Mouse (Mus musculus) erythroblast, embryonic 14.5 days (primary cell): ENCODE data around the gene Slc44a5. TPM values are rescaled to one million over a fixed set of nuclear protein-coding genes. Genes with fewer than 3 reads are reported as not detected.

Experiments used
- H3K27me3 ChIP-seq: 2 replicates; pipeline ENCODE4 v1.6.1; 2012; ENCODE audit warnings: inconsistent platforms; ENCODE audit not compliant: control insufficient read depth
- H3K36me3 ChIP-seq: 2 replicates; pipeline ENCODE4 v1.6.1; 2012; ENCODE audit warnings: mild to moderate bottlenecking, inconsistent platforms; ENCODE audit not compliant: control insufficient read depth
- H3K4me1 ChIP-seq: 2 replicates; pipeline ENCODE4 v1.6.1; 2012; ENCODE audit warnings: inconsistent platforms; ENCODE audit not compliant: control insufficient read depth
- H3K4me3 ChIP-seq: replicated peaks from 2 replicates; pipeline ENCODE3; 2012; ENCODE audit warnings: moderate library complexity, mild to moderate bottlenecking, inconsistent platforms
- H3K9me3 ChIP-seq: 2 replicates; pipeline ENCODE4 v1.6.1; 2012; ENCODE audit warnings: low read length, inconsistent platforms, mixed read lengths; ENCODE audit not compliant: control insufficient read depth
- GATA1 ChIP-seq: IDR thresholded peaks from 2 replicates; pipeline ENCODE4 v1.6.1; 2012; ENCODE audit warnings: low read length, inconsistent platforms, mixed read lengths
- TAL1 ChIP-seq: IDR thresholded peaks from 3 replicates; pipeline ENCODE4 v1.6.1; 2012; ENCODE audit warnings: low read length, inconsistent platforms, mixed read lengths
- polyA plus RNA-seq: library from polyadenylated mRNA; stranded (reverse); fragments of >175 nt; gene quantifications from 2 replicates; pipeline ENCODE4 v1.2.3, GENCODE M21; 2012

Gene Slc44a5
- polyA plus RNA-seq, 1 experiment: not detected

DNA sequence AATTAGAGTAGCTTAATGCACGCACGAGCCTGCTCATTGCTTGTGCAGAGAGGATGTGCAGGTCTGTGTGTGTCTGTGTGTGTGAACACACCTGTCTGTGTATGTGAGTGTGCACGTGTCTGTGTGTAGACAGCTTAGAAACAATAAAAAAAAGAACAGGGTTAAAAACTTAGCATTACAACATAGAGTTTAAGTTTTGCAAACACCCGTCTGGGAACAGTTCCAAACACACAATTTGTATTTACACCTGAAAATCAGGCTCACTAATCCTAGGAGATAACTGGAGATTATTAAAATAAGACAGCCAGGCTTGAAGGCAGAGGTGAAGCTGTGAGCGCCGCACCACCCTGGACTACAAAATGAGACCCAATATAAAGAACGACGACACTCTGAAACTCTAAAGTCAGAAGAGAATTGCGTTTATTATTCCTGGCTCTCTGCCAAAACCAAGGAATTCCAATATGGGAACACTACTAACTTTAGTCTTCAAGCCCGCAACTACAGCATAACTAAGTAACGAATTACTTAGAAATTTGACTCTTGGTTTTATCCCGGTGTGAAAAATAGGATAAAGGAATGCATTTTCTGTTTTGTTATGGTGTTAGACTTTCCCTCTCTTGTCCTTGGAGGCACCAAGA is 30.1 kb upstream of the Slc44a5 start:
- H3K27me3 ChIP-seq: no peaks in the 10 kb centered on the region
- no peaks in the 10 kb centered on the region for H3K9me3 ChIP-seq
- peak overlapping the region; percentile 86 for H3K4me3 ChIP-seq
- peaks cover 49% of the 10 kb centered on the region for H3K4me1 ChIP-seq
- H3K36me3 ChIP-seq: peaks cover 13% of the 10 kb centered on the region
- TF ChIP-seq GATA1 (no peak), TAL1 (no peak)

- Histone ChIP-seq H3K4me1 (peaks cover 49% of the 10 kb centered on the region), H3K27me3 (no peaks in the 10 kb centered on the region), H3K9me3 (no peaks in the 10 kb centered on the region), H3K36me3 (peaks cover 5% of the 10 kb centered on the region), H3K4me3 (peak overlapping the region; percentile 86)
- TF ChIP-seq TAL1: no peak
- TF ChIP-seq GATA1: no peak
Observed at GRCm38 (mm10) chr3:153943901-153944334, 29.3 kb upstream of the Slc44a5 start.

- H3K4me1 ChIP-seq: peaks cover 49% of the 10 kb centered on the region
- TF ChIP-seq GATA1 (no peak), TAL1 (no peak)
- H3K27me3 ChIP-seq: no peaks in the 10 kb centered on the region
- no peaks in the 10 kb centered on the region for H3K9me3 ChIP-seq
- peaks cover 4% of the 10 kb centered on the region for H3K36me3 ChIP-seq
- H3K4me3 ChIP-seq: peak within 1 kb of the TSS; percentile 86
Observed at GRCm38 (mm10) chr3:153944335-153944990, 28.8 kb upstream of the Slc44a5 start, which contains the start of gene Acadm. Acadm (minus strand) TSS chr3:153944632.

- TF ChIP-seq GATA1: no peak
- TF ChIP-seq TAL1: no peak
- Histone ChIP-seq H3K36me3 (no peaks in the 10 kb centered on the region), H3K9me3 (no peaks in the 10 kb centered on the region), H3K4me3 (no peak overlapping the region), H3K27me3 (no peaks in the 10 kb centered on the region), H3K4me1 (peaks cover 35% of the 10 kb centered on the region)
Observed at GRCm38 (mm10) chr3:153947271-153947670, 26.0 kb upstream of the Slc44a5 start.

DNA sequence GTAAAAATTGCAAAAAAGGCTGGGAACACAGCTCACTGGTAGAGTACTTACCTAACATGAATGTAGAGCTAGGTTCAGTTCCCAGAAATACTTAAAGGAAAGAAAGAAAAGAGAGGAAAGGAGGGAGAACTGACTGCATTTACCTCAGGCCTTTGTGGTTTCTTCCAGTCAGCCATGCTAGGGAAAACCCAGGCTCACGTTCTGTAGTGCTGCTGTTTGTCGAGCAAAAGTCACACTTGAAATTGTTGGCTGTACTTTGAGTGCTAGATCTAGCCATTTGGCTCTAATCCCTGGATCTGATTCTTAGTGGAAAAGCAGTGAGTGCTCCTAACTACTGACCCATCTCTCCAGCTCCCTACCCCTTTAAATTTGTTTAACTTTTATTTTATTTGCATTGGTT is 25.1 kb upstream of the Slc44a5 start:
- no peaks in the 10 kb centered on the region for H3K9me3 ChIP-seq
- H3K4me1 ChIP-seq: peaks cover 26% of the 10 kb centered on the region
- H3K4me3 ChIP-seq: no peak overlapping the region
- H3K27me3 ChIP-seq: no peaks in the 10 kb centered on the region
- no peaks in the 10 kb centered on the region for H3K36me3 ChIP-seq
- no peak for TF ChIP-seq TAL1
- TF ChIP-seq GATA1: no peak

- no peaks in the 10 kb centered on the region for H3K4me1 ChIP-seq
- H3K27me3 ChIP-seq: peaks cover 5% of the 10 kb centered on the region
- TF ChIP-seq TAL1 (no peak), GATA1 (no peak)
- no peak overlapping the region for H3K4me3 ChIP-seq
- no peaks in the 10 kb centered on the region for H3K9me3 ChIP-seq
- H3K36me3 ChIP-seq: no peaks in the 10 kb centered on the region
Observed at GRCm38 (mm10) chr3:153957916-153958315, 15.3 kb upstream of the Slc44a5 start.

- Histone ChIP-seq H3K4me3 (no peak overlapping the region), H3K9me3 (peaks cover under 1% of the 10 kb centered on the region), H3K4me1 (no peaks in the 10 kb centered on the region), H3K36me3 (no peaks in the 10 kb centered on the region), H3K27me3 (peaks cover 5% of the 10 kb centered on the region)
- TF ChIP-seq TAL1 (no peak), GATA1 (no peak)
Observed at GRCm38 (mm10) chr3:153959035-153959730, 14.1 kb upstream of the Slc44a5 start.

DNA sequence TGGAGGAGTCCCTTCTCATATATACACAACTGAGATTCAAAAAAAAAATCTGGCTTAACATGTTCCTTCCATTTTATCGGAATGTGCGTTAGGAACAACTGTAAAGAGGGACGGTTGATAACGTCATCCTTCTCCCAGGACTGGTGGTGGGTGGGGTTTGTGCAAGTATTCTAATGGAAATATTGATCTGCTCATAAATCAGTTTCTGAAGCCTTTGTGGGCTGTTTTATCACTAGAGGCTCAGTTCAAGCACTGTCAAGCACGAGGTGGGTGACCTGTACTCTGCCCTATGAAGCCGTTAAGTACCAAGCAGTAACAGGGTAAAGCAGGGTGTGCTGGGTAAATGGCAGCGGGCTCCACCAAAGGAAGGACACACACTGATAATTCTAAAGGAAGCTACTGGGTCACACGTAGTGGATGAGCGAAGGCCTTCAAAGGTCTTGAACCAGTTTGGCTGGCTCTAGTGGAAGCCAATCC is 13.5 kb upstream of the Slc44a5 start:
- TF ChIP-seq TAL1: no peak
- no peak for TF ChIP-seq GATA1
- Histone ChIP-seq H3K9me3 (peaks cover 2% of the 10 kb centered on the region), H3K36me3 (no peaks in the 10 kb centered on the region), H3K4me1 (no peaks in the 10 kb centered on the region), H3K4me3 (no peak overlapping the region), H3K27me3 (peaks cover 5% of the 10 kb centered on the region)

DNA sequence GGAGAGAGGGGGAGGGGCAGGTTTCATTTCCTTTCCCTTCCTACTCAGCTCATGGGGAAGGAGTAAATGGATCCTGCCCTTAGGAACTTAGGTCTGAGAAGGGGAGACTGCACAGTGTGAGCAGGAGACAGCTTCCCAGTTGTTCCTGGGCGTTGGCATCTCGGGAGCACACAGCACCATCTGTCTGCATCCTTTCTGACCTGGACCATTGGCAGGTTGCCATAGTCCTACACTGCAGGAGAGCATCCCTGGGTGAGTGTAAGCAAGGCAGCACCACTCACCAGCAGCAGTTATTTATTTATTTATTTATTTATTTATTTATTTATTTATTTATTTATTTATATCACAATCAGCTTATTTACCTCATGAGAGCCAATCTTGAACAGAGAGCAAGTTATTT is 12.4 kb upstream of the Slc44a5 start:
- no peaks in the 10 kb centered on the region for H3K27me3 ChIP-seq
- TF ChIP-seq TAL1 (no peak), GATA1 (no peak)
- no peak overlapping the region for H3K4me3 ChIP-seq
- no peaks in the 10 kb centered on the region for H3K36me3 ChIP-seq
- peaks cover 2% of the 10 kb centered on the region for H3K9me3 ChIP-seq
- no peaks in the 10 kb centered on the region for H3K4me1 ChIP-seq
